Mouse (Mus musculus): ENCODE results near the gene Tet2.

DNA sequence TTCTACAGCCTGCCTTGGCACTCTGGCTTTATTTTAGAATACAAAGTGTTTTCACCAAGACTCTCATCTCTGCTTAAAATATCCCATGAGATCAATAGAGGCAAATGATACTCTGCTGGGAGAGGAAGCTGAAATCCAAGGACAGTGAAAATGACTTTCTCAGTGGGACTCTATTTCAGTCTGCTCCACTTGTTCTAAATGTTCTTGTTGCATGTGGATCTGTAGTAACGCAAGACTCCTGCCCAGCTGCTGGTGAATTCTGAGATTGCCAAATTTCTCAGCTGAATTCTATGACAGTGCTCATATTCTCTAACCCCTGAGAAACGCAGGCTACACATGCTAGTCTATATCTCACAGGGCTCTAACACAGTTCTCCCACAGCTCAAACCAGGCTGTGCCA, 35.1 kb downstream of the Tet2 start:
- TF ChIP-seq CTCF (IDR thresholded peaks at IDR 0.05; ENCODE audit: borderline replicate concordance, insufficient read depth, low read length) (no peak), POLR2A (IDR thresholded peaks at IDR 0.05; ENCODE audit: low read depth, low read length) (no peak)

Measured in embryonic fibroblast, embryonic 13.5 days (primary cell).